Comparison of ENCODE assay signal across 9 mouse cellular contexts in the genomic region with DNA sequence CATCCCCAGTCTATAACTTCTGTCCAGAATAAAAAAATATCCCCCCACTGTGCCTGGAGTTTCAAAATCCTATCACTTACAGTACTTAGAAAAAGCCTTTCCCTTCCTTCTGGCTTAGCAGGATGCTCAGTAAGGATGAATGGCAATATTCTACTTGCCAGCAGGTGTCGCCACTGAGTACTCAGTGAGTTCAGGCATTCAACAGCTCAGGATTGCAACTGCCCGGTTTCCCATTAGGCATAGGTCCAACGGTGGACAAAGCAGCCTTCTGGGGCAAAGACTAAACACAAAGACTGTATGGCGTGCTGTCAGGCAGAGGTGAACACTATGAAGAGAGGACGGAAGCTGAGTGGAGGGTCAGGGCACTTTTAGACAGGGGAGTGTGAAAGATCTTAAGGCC.
A peak's percentile ranks its signal among the peaks of the same experiment; 100 is the strongest.
DNase-seq lines count a peak whose midpoint lies in the region; TF ChIP-seq lines count a peak whose summit lies in the region.
"Had no signal": no experiment of that assay in that cellular context is flagged by ENCODE, and none has a peak within 500 bp of the region (broad histone marks: within the 10 kb centered on the region; RNA-seq: fewer than 3 reads in every experiment).

No protein-coding gene starts in this region.

- H3K27ac ChIP-seq in cortical plate, adult 2 months (ENCODE audit: insufficient read depth, low read length), result no peak overlapping the region
- H3K27ac ChIP-seq: heart, embryonic 13.5 days had no signal

- DNase-seq in B cell, adult 2 months, result peak; percentile 64 to 65
- peak; percentile 78 for DNase-seq in adrenal gland, adult 18-20 months (ENCODE audit: low spot score in 2 of 2)
- peak; percentile 18 for DNase-seq in gastrocnemius, postnatal 25 days
- peak; percentile 81 to 95 for DNase-seq in kidney, postnatal 36 days
- DNase-seq in lung, adult 18-20 months, result peak; percentile 59 to 61
- DNase-seq in ovary, postnatal 36 days (ENCODE audit: low spot score), result peak; percentile 64
- peak; percentile 31 to 49 for DNase-seq in thymus, postnatal 36 days

- H3K4me3 ChIP-seq in cortical plate, adult 2 months (ENCODE audit: insufficient read depth, low read length), result no peak overlapping the region
- H3K4me3 ChIP-seq: heart, embryonic 13.5 days had no signal

- no peaks in the 10 kb centered on the region for H3K4me1 ChIP-seq in cortical plate, adult 2 months (ENCODE audit: control insufficient read depth, insufficient read depth, low read length)

- TF ChIP-seq CTCF in cortical plate, adult 2 months (IDR thresholded peaks at IDR 0.05; ENCODE audit: extremely low read depth, insufficient read depth, low read length), result peak; percentile 94

- no peak for TF ChIP-seq POLR2A in cortical plate, adult 2 months (IDR thresholded peaks at IDR 0.05; ENCODE audit: extremely low read depth, insufficient read depth, low read length)

Comparison
In these comparisons a context has a peak if more than half of its experiments do, and no peak if none do; other contexts are left out.
1. DNase-seq: peak in every context shown above with its lines; median percentile 88 in kidney, postnatal 36 days; 78 in adrenal gland, adult 18-20 months; 64 in B cell, adult 2 months; 64 in ovary, postnatal 36 days; 60 in lung, adult 18-20 months; 40 in thymus, postnatal 36 days; 18 in gastrocnemius, postnatal 25 days.